Mouse (Mus musculus) limb, embryonic 10.5 days (tissue): Measurements from ENCODE around the gene Cyp4f13. TPM values are rescaled to one million over a fixed set of nuclear protein-coding genes. Genes with fewer than 3 reads are reported as not detected.

Experiments used
- DNase-seq: peaks from one replicate; pipeline ENCODE4 v3.0.0-alpha.2; 2017; ENCODE audit warnings: low spot score
- H3K27ac ChIP-seq: fragments of 300-500 bp; sonication (generic); 2 replicates; pipeline ENCODE4 v1.5.1; 2016; ENCODE audit warnings: mild to moderate bottlenecking
- H3K27me3 ChIP-seq: fragments of 300-500 bp; sonication (generic); 2 replicates; pipeline ENCODE4 v1.6.1; 2016; ENCODE audit warnings: low read depth, mild to moderate bottlenecking; ENCODE audit not compliant: poor library complexity, severe bottlenecking
- H3K36me3 ChIP-seq: fragments of 300-500 bp; sonication (generic); 2 replicates; pipeline ENCODE4 v1.6.1; 2016; ENCODE audit warnings: mild to moderate bottlenecking, moderate library complexity
- H3K4me1 ChIP-seq: fragments of 300-500 bp; sonication (generic); 2 replicates; pipeline ENCODE4 v1.6.1; 2016
- H3K4me3 ChIP-seq: fragments of 300-500 bp; sonication (generic); 2 replicates; pipeline ENCODE4 v1.5.1; 2016; ENCODE audit warnings: mild to moderate bottlenecking, moderate library complexity
- H3K9me3 ChIP-seq: fragments of 300-500 bp; sonication (generic); replicated peaks from 2 replicates; pipeline ENCODE4 v1.6.1; 2016; ENCODE audit warnings: mild to moderate bottlenecking
- whole genome bisulfite sequencing: fragments of 180-500 bp; shearing (Covaris S2); methylation state at CpG from one replicate; pipeline ENCODE4 v1.1.7; 2016; 5-methylcytosine and 5-hydroxymethylcytosine counted together
- polyA plus RNA-seq: library from polyadenylated mRNA; unstranded; fragments of >200 nt; fragmentation: Nextera tagmentation; extraction: Ambion mirVana; gene quantifications from 2 replicates; pipeline ENCODE4 v1.2.1, GENCODE M21; 2016

Gene Cyp4f13
- 2.3 and 2.6 TPM in 2 replicates for polyA plus RNA-seq

- peaks cover 9% of the 10 kb centered on the region for H3K4me1 ChIP-seq
- H3K27ac ChIP-seq: peak within 1 kb of the TSS; percentile 70; the same call in 1 of the 2 replicates
- H3K36me3 ChIP-seq: no peaks in the 10 kb centered on the region
- DNase-seq: peak; percentile 61
- H3K9me3 ChIP-seq: no peaks in the 10 kb centered on the region
- 41% methylated on average over 12 of the region's 12 CpGs for WGBS
- peak within 1 kb of the TSS; percentile 46 for H3K4me3 ChIP-seq
- H3K27me3 ChIP-seq: no peaks in the 10 kb centered on the region
Measured at GRCm38 (mm10) chr17:32947215-32947914, at the start of gene Cyp4f13. TSS of gene Cyp4f13 (minus strand) at chr17:32947402.

GRCm38 (mm10) chr17:32992699-32993474, 45.7 kb upstream of the Cyp4f13 start, which contains the start of gene Zfp952:
TSS of gene Zfp952 (plus strand) at chr17:32993129.
- H3K4me3 ChIP-seq: peak within 1 kb of the TSS; percentile 80
- H3K4me1 ChIP-seq: peaks cover 9% of the 10 kb centered on the region
- WGBS: 2% methylated on average over 21 of the region's 21 CpGs
- H3K27ac ChIP-seq: peak within 1 kb of the TSS; percentile 79
- no peaks in the 10 kb centered on the region for H3K27me3 ChIP-seq
- peak; percentile 79 for DNase-seq
- H3K9me3 ChIP-seq: no peaks in the 10 kb centered on the region
- peaks cover 29% of the 10 kb centered on the region for H3K36me3 ChIP-seq

DNA sequence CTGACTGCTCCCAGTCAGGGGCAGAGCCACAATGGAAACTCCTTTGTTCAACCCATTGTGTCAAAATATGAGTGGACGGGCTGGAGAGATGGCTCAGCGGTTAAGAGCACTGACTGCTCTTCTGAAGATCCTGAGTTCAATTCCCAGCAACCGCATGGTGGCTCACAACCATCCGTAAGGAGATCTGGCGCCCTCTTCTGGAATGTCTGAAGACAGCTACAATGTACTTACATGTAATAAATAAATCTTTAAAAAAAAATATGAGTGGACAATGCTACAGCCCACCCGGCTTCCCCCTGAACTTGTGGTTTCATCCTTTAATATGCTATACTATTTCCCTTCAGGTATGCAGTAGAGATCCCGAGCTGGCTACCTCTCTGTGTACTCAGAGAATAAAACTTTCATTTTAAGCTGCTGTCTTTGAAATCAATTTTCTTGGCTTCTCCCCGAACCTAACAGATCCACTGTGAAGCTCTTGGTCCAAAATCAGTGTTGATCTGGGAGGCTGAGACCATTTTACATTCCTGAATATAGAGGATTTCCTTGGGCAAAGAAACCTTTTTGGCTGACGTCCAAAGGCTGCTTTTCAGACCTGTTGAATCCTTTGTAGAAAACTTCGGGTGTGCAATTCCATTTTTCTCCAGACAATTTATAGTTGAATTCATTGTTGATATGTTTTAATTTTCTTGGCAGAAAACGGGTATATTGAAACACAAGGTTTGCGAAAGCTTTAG, 44.9 kb upstream of the Cyp4f13 start:
- H3K27ac ChIP-seq: no peak overlapping the region; the same call in 1 of the 2 replicates
- H3K4me1 ChIP-seq: peaks cover 9% of the 10 kb centered on the region
- 75% methylated on average over 12 of the region's 12 CpGs for WGBS
- DNase-seq: no peak
- peaks cover 28% of the 10 kb centered on the region for H3K36me3 ChIP-seq
- H3K27me3 ChIP-seq: no peaks in the 10 kb centered on the region
- H3K9me3 ChIP-seq: no peaks in the 10 kb centered on the region
- H3K4me3 ChIP-seq: peak overlapping the region; percentile 80; the same call in 1 of the 2 replicates

DNA sequence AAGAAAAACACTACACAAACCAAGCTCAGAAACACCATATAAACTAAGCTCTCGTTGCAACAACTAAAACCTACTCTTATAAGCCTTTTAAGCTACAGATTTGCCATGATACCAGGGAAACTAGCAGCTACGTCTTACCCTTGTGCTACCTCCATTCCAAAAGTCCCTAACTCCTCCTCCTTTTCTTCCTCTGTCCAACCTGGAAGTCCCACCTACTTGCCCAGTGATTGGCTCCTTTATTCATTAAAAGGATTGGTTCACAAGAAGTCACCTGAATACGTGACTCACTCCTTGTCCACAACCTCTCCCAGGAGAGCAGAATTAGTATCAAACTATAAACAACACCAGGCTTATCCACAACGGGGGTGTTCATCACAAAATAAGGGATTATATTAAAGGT, 39.1 kb upstream of the Cyp4f13 start:
- Histone ChIP-seq H3K27ac (no peak overlapping the region), H3K4me3 (no peak overlapping the region), H3K4me1 (no peaks in the 10 kb centered on the region), H3K36me3 (peaks cover 16% of the 10 kb centered on the region), H3K9me3 (no peaks in the 10 kb centered on the region), H3K27me3 (no peaks in the 10 kb centered on the region)
- WGBS: 76% methylated on average over 4 of the region's 4 CpGs
- DNase-seq: no peak

GRCm38 (mm10) chr17:32981361-32981760, 34.2 kb upstream of the Cyp4f13 start:
- Histone ChIP-seq H3K9me3 (no peaks in the 10 kb centered on the region), H3K36me3 (peaks cover 64% of the 10 kb centered on the region), H3K4me3 (no peak overlapping the region), H3K27me3 (no peaks in the 10 kb centered on the region), H3K4me1 (no peaks in the 10 kb centered on the region), H3K27ac (no peak overlapping the region)
- 85% methylated on average over 4 of the region's 4 CpGs for WGBS
- DNase-seq: no peak

DNA sequence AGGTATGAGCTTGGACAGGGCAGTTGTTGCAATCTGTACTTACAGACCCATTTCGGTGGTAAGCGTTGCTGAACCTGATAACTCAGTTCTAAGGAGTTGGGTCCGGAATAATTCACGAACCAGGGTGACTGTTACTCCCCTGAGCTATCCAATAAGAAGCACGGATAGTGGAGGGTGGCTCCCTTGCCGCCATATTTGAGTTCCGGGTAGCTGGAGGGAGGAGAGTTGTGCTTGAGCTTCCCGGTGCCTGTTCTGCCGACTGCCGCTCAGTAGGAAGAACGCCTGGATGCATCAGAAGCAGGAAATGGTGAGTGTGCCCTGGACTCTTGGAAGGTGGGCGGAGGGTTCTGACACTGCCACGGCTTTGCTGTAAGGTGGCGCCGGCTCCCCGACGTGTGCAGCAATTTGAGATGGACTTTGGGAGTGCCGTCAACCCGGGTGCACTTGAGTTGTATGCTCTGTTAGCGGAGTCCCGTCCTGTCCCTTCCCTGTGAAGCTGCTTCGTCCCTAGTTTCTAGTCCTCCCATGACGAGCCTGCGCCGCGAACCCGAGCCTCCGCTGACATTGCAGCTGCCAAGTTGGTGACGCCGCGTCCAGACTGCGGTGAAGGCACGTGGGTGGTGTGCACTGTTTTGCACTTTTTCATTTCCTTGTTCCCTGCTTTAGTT, 18.6 kb upstream of the Cyp4f13 start, which contains the start of gene Zfp472:
Gene Zfp472, plus strand, starts transcription at position 192 of the 668 bp plus-strand sequence.
- Histone ChIP-seq H3K36me3 (no peaks in the 10 kb centered on the region), H3K27ac (peak within 1 kb of the TSS; percentile 86), H3K4me3 (peak within 1 kb of the TSS; percentile 81), H3K9me3 (no peaks in the 10 kb centered on the region), H3K27me3 (no peaks in the 10 kb centered on the region), H3K4me1 (peaks cover 16% of the 10 kb centered on the region)
- WGBS: under 1% methylated on average over 33 of the region's 33 CpGs
- DNase-seq: peak; percentile 91

GRCm38 (mm10) chr17:32965253-32965622, 18.0 kb upstream of the Cyp4f13 start:
- Histone ChIP-seq H3K27me3 (no peaks in the 10 kb centered on the region), H3K36me3 (no peaks in the 10 kb centered on the region), H3K27ac (peak overlapping the region; percentile 86), H3K9me3 (no peaks in the 10 kb centered on the region), H3K4me1 (peaks cover 16% of the 10 kb centered on the region), H3K4me3 (peak overlapping the region; percentile 81)
- no peak for DNase-seq
- WGBS: 0% methylated on average over 14 of the region's 14 CpGs

- H3K4me3 ChIP-seq: no peak overlapping the region
- H3K27ac ChIP-seq: no peak overlapping the region
- no peaks in the 10 kb centered on the region for H3K9me3 ChIP-seq
- no peaks in the 10 kb centered on the region for H3K36me3 ChIP-seq
- peaks cover 9% of the 10 kb centered on the region for H3K4me1 ChIP-seq
- WGBS: 31% methylated on average over 16 of the region's 16 CpGs
- H3K27me3 ChIP-seq: no peaks in the 10 kb centered on the region
- peak; percentile 67 for DNase-seq
Measured at GRCm38 (mm10) chr17:32951441-32951840, 4.2 kb upstream of the Cyp4f13 start.

DNA sequence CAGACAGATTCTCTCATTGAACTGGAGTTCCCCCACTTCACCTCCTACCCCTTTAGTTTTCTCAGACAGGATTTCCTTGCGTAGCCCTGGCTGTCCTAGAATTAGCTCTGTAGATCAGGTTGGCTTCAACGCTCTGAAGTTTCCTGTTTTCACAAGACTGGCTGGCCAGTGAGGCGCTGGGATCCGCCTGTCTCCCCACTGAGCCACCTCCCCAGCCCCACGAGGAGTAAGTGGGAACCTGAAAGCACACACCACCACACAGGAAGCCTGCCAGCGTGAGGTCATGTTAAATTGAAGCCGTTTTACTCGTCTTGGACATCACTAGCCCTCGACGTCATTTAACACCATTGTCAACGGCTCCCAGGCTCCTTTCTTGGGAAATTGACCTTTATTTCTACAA, 3.8 kb upstream of the Cyp4f13 start:
- H3K4me1 ChIP-seq: peaks cover 9% of the 10 kb centered on the region
- 80% methylated on average over 11 of the region's 11 CpGs for WGBS
- no peak overlapping the region for H3K27ac ChIP-seq
- DNase-seq: peak; percentile 18
- no peaks in the 10 kb centered on the region for H3K36me3 ChIP-seq
- H3K4me3 ChIP-seq: no peak overlapping the region
- H3K9me3 ChIP-seq: no peaks in the 10 kb centered on the region
- H3K27me3 ChIP-seq: no peaks in the 10 kb centered on the region

- Histone ChIP-seq H3K4me1 (peaks cover 9% of the 10 kb centered on the region), H3K27me3 (no peaks in the 10 kb centered on the region), H3K9me3 (no peaks in the 10 kb centered on the region), H3K4me3 (no peak overlapping the region), H3K27ac (no peak overlapping the region), H3K36me3 (no peaks in the 10 kb centered on the region)
- 87% methylated on average over 3 of the region's 3 CpGs for WGBS
- peak; percentile 3 for DNase-seq
Measured at GRCm38 (mm10) chr17:32950136-32950535, 2.9 kb upstream of the Cyp4f13 start.

GRCm38 (mm10) chr17:32946716-32947115, 486 bp downstream of the Cyp4f13 start:
- H3K4me3 ChIP-seq: peak overlapping the region; percentile 46
- H3K4me1 ChIP-seq: peaks cover 9% of the 10 kb centered on the region
- WGBS: 69% methylated on average over 9 of the region's 9 CpGs
- H3K27me3 ChIP-seq: no peaks in the 10 kb centered on the region
- H3K9me3 ChIP-seq: no peaks in the 10 kb centered on the region
- DNase-seq: peak; percentile 26
- peak overlapping the region; percentile 70; the same call in 1 of the 2 replicates for H3K27ac ChIP-seq
- no peaks in the 10 kb centered on the region for H3K36me3 ChIP-seq

- H3K9me3 ChIP-seq: no peaks in the 10 kb centered on the region
- peaks cover 9% of the 10 kb centered on the region for H3K4me1 ChIP-seq
- H3K36me3 ChIP-seq: no peaks in the 10 kb centered on the region
- WGBS: 74% methylated on average over 3 of the region's 3 CpGs
- H3K27me3 ChIP-seq: no peaks in the 10 kb centered on the region
- H3K4me3 ChIP-seq: no peak overlapping the region
- no peak for DNase-seq
- H3K27ac ChIP-seq: no peak overlapping the region
Measured at GRCm38 (mm10) chr17:32944402-32945035, 2.7 kb downstream of the Cyp4f13 start.
